Mouse (Mus musculus) G1E (cell line): ENCODE results near the gene Ryr1. TPM values are rescaled to one million over a fixed set of nuclear protein-coding genes. Genes with fewer than 3 reads are reported as not detected.

Experiments
- ATAC-seq: 2 replicates; pipeline ENCODE4 v1.8.0; 2016; ENCODE audit warnings: mild to moderate bottlenecking; ENCODE audit not compliant: insufficient number of reproducible peaks, poor library complexity, low FRiP score, severe bottlenecking; ENCODE audit errors: extremely low read depth
- DNase-seq: peaks from one replicate; pipeline ENCODE4 v3.0.0; 2012; ENCODE audit warnings: low spot score
- H3K27me3 ChIP-seq: 2 replicates; pipeline ENCODE4 v1.6.1; 2012; ENCODE audit warnings: mild to moderate bottlenecking, low read length, inconsistent platforms; ENCODE audit not compliant: insufficient read depth
- H3K36me3 ChIP-seq: replicated peaks from 2 replicates; pipeline ENCODE3; 2012; ENCODE audit warnings: mild to moderate bottlenecking, inconsistent platforms
- H3K4me1 ChIP-seq: 2 replicates; pipeline ENCODE4 v1.6.1; 2012; ENCODE audit warnings: low read depth, low read length, inconsistent platforms, mixed read lengths; ENCODE audit not compliant: insufficient read depth
- H3K4me3 ChIP-seq: 2 replicates; pipeline ENCODE4 v1.5.1; 2012; ENCODE audit warnings: low read depth, mild to moderate bottlenecking, inconsistent platforms, low read length, moderate library complexity, mixed read lengths
- H3K9me3 ChIP-seq: replicated peaks from 2 replicates; pipeline ENCODE4 v1.6.1; 2012; ENCODE audit warnings: inconsistent platforms
- CTCF ChIP-seq: IDR thresholded peaks from 2 replicates; pipeline ENCODE4 v1.5.1; 2012; ENCODE audit warnings: low read depth, low read length, inconsistent platforms, mixed read lengths
- GATA1 ChIP-seq: IDR thresholded peaks from 2 replicates; pipeline ENCODE4 v1.6.1; 2012; ENCODE audit warnings: borderline replicate concordance, low read length, inconsistent platforms, mixed read lengths
- GATA2 ChIP-seq: IDR thresholded peaks from 2 replicates; pipeline ENCODE4 v1.6.1; 2012; ENCODE audit warnings: low read depth, low read length, inconsistent platforms, borderline replicate concordance
- POLR2AphosphoS5 ChIP-seq: IDR thresholded peaks from 2 replicates; pipeline ENCODE4 v1.6.1; 2012; ENCODE audit warnings: low read depth, low read length, inconsistent platforms; ENCODE audit not compliant: insufficient replicate concordance
- TAL1 ChIP-seq: conservative IDR thresholded peaks from 2 replicates; pipeline ENCODE4 v1.6.1; 2012; ENCODE audit warnings: low read depth, low read length, inconsistent platforms, mixed read lengths
- polyA plus RNA-seq: library from polyadenylated mRNA; stranded (reverse); fragments of >175 nt; gene quantifications from 2 replicates; pipeline ENCODE4 v1.2.3, GENCODE M21; 2012
- total RNA-seq, 2 experiments: library from RNA; stranded (forward) in 1 of 2; stranded (reverse) in 1 of 2; fragments of 200-1000 nt in 1 of 2; fragments of >200 nt in 1 of 2; fragmentation: Nextera tagmentation in 1 of 2; gene quantifications; 2 replicates each; pipeline ENCODE4 v1.2.3; 2014 to 2017

Ryr1 gene
- total and polyA plus RNA-seq, 3 experiments = under 0.01 to 0.38 (median 0.30) TPM

GRCm38 (mm10) chr7:29086902-29087301 lies 38.1 kb downstream of the Ryr1 start:
- no peak for TF ChIP-seq GATA1
- no peak for TF ChIP-seq POLR2AphosphoS5
- no peak for TF ChIP-seq GATA2
- no peak for TF ChIP-seq TAL1
- TF ChIP-seq CTCF = no peak
- no peak overlapping the region for H3K4me3 ChIP-seq
- DNase-seq (no peak), ATAC-seq (no peak)
- H3K9me3 ChIP-seq = no peaks in the 10 kb centered on the region
- no peaks in the 10 kb centered on the region for H3K36me3 ChIP-seq
- peaks cover 33% of the 10 kb centered on the region for H3K27me3 ChIP-seq
- no peaks in the 10 kb centered on the region for H3K4me1 ChIP-seq

GRCm38 (mm10) chr7:29085981-29086380 lies 39.0 kb downstream of the Ryr1 start:
- ATAC-seq = no peak
- no peak for DNase-seq
- TF ChIP-seq GATA1 (no peak), CTCF (no peak), TAL1 (no peak), POLR2AphosphoS5 (no peak), GATA2 (no peak)
- Histone ChIP-seq H3K36me3 (no peaks in the 10 kb centered on the region), H3K4me3 (no peak overlapping the region), H3K27me3 (peaks cover 38% of the 10 kb centered on the region), H3K9me3 (no peaks in the 10 kb centered on the region), H3K4me1 (no peaks in the 10 kb centered on the region)

- no peak overlapping the region for H3K4me3 ChIP-seq
- no peaks in the 10 kb centered on the region for H3K36me3 ChIP-seq
- H3K27me3 ChIP-seq = peaks cover 33% of the 10 kb centered on the region
- H3K9me3 ChIP-seq = no peaks in the 10 kb centered on the region
- H3K4me1 ChIP-seq = peaks cover 3% of the 10 kb centered on the region; the same call in 1 of the 2 replicates
- ATAC-seq = no peak
- TF ChIP-seq TAL1 = no peak
- TF ChIP-seq CTCF = no peak
- TF ChIP-seq GATA2 = no peak
- TF ChIP-seq GATA1 = no peak
- TF ChIP-seq POLR2AphosphoS5 = no peak
- no peak for DNase-seq
Measured at GRCm38 (mm10) chr7:29084411-29084810, 40.6 kb downstream of the Ryr1 start.

- no peak for ATAC-seq
- TF ChIP-seq GATA2 = no peak
- no peak for TF ChIP-seq TAL1
- TF ChIP-seq CTCF = no peak
- TF ChIP-seq POLR2AphosphoS5 = no peak
- no peak for TF ChIP-seq GATA1
Measured at GRCm38 (mm10) chr7:29079419-29079950, 45.5 kb downstream of the Ryr1 start.

GRCm38 (mm10) chr7:29076977-29077376 lies 48.0 kb downstream of the Ryr1 start:
- TF ChIP-seq TAL1 (no peak), CTCF (no peak), GATA2 (no peak), GATA1 (no peak), POLR2AphosphoS5 (no peak)
- Histone ChIP-seq H3K27me3 (peaks cover 27% of the 10 kb centered on the region; the same call in 1 of the 2 replicates), H3K9me3 (no peaks in the 10 kb centered on the region), H3K4me3 (no peak overlapping the region), H3K4me1 (peaks cover 20% of the 10 kb centered on the region), H3K36me3 (no peaks in the 10 kb centered on the region)
- DNase-seq (no peak), ATAC-seq (no peak)

More at GRCm38 (mm10) chr7:29079419-29079950, 45.5 kb downstream of the Ryr1 start:
- H3K4me1 ChIP-seq = peaks cover 18% of the 10 kb centered on the region
- no peaks in the 10 kb centered on the region for H3K36me3 ChIP-seq
- H3K9me3 ChIP-seq = no peaks in the 10 kb centered on the region
- peaks cover 34% of the 10 kb centered on the region for H3K27me3 ChIP-seq
- H3K4me3 ChIP-seq = 0 out of 2 replicates have a peak overlapping the region, but pooled peaks have one; percentile 13
- no peak for DNase-seq

- Histone ChIP-seq H3K36me3 (no peaks in the 10 kb centered on the region), H3K27me3 (peaks cover 26% of the 10 kb centered on the region; the same call in 1 of the 2 replicates), H3K9me3 (no peaks in the 10 kb centered on the region), H3K4me3 (no peak overlapping the region), H3K4me1 (peaks cover 20% of the 10 kb centered on the region)
- no peak for TF ChIP-seq POLR2AphosphoS5
- no peak for TF ChIP-seq GATA2
- TF ChIP-seq CTCF = no peak
- TF ChIP-seq GATA1 = no peak
- TF ChIP-seq TAL1 = no peak
- ATAC-seq (no peak), DNase-seq (no peak)
Measured at GRCm38 (mm10) chr7:29075208-29075607, 49.8 kb downstream of the Ryr1 start.
